Mouse (Mus musculus) urinary bladder, adult 18-20 months (tissue): Measurements from ENCODE around the gene Sema6c.
"Not testable (repeated sequence)": the region's sequence is repeated elsewhere in the genome, so short reads cannot be mapped to it uniquely, and the experiment has no call there.

ENCODE experiments used
- DNase-seq, 2 experiments: peaks; one replicate each; pipeline ENCODE4 v3.0.0; 2022; ENCODE audit warnings: low spot score in 2 of 2, mixed read lengths in 2 of 2

The Sema6c gene

DNA sequence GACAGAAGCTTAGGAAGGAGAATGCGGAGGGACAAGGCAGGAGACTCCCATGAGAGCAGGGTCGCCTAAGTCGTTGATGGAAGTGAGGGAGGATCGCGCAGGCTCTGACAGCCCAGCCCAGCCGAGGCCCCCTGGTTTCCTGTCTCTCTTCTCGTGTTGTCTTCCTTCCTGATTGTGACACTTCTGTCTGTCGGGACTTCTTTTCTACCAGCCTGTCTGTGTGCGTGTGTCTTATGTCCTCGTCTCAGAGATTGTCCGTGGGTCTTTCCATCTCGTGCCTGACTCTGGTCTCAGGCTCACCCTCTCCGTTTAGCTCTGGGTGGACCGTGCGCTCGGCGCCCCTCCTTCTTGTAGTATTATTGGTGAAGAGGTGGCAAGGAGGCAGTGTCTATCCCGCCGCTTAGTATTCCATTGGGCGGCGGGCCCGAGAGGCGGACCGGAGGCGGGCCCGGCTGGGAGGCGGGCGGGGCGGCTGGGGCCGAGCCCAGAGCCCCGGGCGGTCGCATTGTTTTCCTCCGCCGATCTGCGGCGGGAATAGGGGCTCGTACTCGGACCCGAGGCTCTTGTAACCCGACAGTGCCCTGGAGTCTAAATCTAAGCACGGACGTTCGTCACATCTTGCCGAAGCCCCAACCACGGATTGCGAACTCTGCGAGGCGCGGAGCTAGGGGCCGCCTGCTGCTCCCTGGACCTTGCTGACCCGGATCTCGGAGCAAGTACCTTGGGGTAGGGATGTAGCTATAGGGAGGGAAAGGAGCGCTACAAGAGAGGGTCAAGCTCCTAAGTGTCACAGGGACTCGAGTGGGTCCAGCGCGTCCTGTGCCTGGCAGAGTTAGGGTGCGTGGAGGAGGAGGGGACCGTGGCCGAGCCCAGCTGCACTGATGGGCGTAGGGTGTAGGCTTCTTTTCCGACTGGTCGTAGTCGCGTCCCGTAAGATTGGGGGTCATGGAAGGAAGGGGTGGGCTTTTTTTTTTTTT lies at the start of gene Sema6c:
TSS of gene Sema6c (plus strand) at position 471 of the 977 bp plus-strand sequence.
- peak; percentile 81 to 86 for DNase-seq

DNA sequence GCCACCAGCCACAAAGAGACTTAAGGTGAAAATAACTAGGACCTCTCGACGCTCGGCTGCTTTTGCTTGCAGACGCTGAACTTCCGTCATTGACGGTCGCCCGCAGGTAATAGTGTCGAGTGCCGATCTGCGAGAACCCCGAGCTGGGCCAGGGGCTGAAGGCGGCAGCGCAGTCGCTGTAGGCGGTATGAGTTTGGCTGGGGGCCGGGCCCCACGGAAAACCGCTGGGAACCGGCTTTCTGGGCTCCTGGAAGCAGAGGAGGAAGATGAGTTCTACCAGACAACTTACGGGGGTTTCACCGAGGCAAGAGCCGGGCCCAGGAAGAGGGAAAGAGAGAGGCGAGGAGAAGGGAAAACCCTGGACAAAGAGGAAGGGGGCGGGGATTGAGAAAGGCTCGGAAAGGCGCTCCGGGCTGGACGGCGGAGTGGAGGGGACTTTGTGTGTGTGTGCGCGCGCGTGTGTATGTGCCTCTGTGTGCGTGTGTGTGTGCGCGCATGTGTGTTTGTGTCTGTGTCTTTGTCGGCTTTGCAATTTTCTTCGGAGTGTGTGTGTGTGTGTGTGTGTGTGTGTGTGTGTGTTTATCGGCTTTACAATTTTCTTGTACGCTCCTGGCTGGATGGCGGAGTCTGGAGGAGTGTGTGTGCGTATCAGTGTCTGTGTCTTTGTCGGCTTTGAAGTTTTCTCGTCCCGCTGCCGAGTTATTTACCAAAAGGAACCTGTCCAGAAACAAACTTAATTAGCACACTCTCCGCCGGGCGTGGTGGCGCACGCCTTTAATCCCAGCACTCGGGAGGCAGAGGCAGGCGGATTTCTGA lies 49.1 kb upstream of the Sema6c start, which contains the start of gene Vps72:
TSS of gene Vps72 (plus strand) at position 112 of the 816 bp plus-strand sequence.
- DNase-seq: peak; percentile 83 to 93

DNA sequence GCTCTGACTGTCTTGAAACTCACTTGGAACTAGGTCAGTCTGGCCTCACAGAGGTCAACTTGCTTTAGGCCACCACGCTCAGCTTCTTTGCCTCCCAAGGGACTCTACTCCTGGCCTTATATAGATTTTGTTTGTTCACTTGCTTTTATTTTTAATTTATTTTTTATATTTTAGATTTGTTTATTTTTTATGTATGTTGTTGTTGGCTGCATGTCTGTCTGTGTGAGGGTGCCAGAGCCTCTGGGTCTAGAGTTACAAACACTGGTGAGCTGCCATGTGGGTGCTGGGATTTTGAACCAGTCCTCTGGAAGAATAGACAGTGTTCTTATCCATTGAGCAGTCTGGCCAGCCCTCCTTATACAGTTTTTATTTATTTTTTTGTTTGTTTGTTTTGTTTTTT lies 47.5 kb upstream of the Sema6c start:
- DNase-seq: no peak

DNA sequence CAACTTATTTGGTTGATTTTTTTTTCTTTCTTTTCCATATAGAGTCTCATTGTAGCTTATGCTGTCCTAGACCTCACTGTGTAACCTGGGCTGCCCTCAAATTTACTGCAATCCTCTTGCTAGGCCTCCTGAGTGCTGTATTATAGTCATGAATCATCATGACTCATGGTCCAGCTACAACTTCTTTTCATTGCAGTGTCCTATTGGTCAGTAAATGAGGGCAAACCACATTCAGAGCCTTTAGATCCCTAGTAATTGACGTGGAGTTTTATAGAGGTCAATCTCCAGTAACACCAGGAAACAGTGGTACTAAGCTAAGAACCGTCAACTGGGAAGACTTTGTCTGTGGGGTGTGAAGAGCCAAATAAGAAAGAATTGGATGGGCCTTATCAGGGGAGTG lies 42.5 kb upstream of the Sema6c start:
- no peak for DNase-seq

DNA sequence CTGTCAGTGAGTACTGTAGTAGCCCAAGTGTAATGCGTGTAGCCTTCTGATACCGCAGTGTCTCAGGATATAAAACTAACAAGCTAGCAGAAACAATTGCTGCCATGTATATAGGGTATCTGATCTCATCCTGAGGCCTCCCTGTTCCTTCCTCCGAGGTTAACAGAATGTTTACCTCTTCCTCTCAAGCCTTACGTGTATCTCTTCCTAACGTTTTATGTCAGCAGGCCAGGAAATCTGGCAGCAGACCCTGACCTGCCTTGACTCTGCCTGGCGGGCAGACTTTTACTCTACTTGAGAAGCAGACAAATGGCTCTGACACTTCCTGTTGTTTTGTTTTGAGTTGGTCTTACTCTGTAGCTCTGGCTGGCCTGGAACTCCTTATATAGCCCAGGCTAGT lies 38.7 kb upstream of the Sema6c start:
- DNase-seq: no peak

DNA sequence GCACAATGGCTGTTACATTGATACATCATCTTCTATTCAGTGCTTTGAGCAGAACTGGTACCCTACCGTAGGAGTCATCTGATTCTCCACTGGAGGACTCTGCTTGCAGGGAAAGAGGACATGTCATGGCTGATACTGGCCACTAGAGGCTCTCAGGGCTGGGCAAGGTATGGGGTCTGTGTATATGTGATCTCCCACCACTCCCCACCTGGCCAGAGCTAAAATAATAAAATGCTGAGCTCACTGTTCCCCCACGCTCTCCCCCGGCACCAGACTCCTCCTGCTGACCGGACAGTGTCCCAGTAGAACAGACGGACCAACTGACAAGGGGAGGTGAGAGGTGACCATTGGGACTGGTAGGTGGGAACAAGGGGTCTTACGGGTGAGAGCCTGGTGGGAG lies 36.0 kb upstream of the Sema6c start, which contains the start of gene Tmod4:
TSS of gene Tmod4 (plus strand) at position 231 of the 400 bp plus-strand sequence.
- DNase-seq: no peak

DNA sequence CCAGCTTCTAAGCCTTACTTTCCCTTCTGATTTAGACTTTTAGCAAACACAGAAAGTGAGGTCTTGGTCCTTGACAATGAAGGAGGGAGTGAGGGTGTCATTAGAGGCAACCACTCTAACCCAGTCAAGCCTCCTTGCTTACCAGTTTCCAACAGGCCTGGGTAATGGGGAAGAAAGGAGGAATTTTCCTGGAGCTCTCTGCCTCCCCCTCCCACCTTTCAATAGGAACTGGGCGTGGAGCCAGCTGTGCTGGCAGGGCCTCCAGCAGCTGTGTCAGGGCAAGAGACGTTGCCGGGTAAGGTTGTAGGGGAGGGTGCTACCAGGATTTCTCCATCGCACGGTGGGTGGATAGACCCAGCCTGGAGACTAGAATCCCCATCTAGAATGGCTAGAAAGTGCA lies 35.3 kb upstream of the Sema6c start:
- DNase-seq: no peak

DNA sequence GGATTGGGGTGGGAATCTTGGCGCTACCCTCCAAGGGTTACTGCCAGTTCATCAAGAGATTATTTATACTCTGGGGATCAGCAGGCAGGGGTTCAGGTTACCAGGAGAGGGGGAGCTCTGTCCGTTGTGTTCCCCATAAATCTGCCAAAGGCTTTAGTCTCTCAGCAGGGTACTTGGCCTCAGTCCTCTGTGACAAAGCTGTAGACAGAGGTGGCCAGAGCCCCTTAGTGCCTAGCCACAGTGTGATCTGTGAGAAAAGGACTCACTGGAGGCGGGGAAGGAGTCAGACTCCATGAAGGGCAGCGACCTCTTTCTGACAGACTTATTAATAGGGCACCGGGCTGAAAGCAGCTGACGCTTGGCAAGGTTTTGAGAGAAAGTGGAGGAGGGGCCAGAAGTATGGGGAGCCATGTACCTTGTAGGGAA lies 31.0 kb upstream of the Sema6c start:
- no peak for DNase-seq

DNA sequence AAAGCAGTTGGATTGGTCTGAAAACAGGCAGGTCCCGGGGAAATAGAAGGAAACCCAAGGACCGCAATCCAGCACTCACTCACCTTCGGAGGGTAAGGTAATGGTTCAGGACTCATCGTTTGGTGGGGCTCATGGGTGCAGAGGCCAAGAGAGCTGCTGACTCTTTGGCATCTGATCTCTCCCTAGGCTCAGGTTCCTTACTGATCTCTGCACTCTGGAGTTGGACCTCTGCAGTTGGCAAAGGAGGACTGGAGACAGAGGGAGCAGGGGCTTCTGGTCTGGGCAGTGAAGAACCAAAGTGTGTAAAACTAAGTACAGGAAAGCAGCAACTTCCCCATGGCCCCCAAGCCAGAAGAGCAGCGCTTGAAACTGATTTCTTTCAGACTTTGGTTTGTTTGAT lies 30.2 kb upstream of the Sema6c start:
- DNase-seq: no peak

DNA sequence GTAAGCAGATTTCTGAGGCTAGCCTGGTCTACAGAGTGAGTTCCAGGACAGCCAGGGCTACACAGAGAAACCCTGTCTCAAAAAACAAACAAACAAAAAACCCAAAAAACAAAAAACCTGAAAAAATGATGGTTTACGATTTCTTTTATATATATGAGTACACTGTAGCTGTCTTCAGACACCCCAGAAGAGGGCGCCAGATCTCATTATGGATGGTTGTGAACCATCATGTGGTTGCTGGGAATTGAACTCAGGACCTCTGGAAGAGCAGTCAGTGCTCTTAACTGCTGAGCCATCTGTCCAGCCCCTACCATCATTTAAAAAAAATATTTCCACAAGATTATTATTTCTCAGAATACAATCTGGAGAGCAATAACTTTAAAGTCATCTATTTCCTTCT lies 27.9 kb upstream of the Sema6c start:
- not testable (repeated sequence) for DNase-seq

DNA sequence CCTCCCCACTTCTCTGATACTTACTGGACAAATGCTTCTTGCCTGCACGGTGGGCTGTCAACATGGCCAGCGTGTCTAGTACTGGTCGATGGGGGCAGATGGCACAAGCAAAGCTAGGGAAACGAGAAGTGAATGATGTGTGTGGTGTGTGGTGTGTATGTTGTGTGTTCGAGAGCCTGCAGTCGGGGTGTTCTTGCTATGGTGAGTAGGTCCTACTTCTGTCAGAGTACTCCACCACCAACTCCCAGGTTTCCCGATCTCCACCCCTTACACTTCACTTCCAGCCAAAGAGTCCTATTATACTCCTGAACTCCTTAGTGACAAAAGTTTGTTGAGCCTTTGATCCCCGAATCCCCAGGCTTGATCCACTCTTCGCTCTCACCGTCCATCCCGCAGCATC lies 27.1 kb upstream of the Sema6c start:
- DNase-seq: no peak

DNA sequence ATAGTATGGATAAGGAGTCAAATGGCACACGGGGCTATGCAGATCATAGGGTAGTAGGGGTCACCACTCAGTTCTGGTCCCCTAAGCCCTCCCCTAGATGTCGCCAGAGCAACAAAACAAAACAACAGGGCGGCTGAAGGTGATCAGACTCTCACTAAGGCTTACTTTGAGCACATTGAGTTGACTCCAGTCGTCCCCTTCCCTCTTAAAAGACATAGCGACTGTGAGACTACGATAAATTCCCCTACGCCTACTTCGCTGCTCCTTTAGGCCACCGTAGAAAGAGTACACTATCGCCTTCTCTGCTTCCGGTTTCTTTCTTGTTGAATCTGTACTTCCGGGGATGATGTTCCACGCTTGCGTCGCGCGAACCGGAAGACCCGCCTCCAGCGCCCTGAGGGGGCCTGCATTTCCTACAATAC lies 26.6 kb upstream of the Sema6c start, which contains the start of the genes Scnm1 and Lysmd1:
TSS of gene Scnm1 (minus strand) at position 332 of the 422 bp plus-strand sequence.
TSS of gene Lysmd1 (plus strand) at position 409 of the 422 bp plus-strand sequence.
- peak; percentile 52 to 86 for DNase-seq

DNA sequence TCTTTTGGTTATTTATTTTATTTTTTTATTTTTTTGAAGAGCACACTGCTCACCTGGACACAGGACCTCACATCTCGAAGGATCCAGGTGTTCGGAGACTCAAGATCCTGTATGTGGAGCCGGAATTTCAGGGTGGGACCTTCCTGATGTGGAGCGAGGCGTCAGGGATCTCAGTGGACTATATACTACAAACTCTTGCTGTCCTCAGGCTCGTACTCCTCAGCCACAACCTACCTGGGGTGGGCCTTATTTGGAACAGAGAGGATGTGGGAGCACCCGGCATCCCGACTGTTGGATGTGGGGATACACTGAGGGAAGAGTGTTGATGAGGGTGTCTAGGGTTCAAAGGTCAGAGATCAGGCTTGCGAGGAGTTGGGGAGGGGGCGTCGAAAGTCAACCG lies 26.1 kb upstream of the Sema6c start:
- not testable (repeated sequence) for DNase-seq

DNA sequence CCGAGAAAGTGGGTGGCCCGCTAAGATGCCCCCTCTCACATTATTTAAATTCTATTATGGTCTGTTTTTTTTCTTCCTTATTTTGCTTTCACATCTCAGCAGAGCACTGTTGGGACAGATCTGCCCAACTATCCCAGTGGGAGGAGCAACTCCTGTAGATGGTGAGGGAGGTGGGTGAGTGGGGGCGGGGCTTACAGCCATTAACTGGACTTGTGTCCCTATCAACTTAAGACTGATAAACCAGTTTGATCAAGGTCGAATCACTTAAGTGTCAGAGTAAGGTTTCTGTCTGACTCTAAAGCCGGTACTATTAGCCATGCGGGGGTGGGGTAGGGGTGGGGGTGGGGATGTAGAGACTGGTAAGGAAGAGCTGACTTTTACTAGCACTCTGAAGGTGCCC lies 25.2 kb upstream of the Sema6c start:
- peak in 1 of 2 experiments; percentile 53 for DNase-seq

DNA sequence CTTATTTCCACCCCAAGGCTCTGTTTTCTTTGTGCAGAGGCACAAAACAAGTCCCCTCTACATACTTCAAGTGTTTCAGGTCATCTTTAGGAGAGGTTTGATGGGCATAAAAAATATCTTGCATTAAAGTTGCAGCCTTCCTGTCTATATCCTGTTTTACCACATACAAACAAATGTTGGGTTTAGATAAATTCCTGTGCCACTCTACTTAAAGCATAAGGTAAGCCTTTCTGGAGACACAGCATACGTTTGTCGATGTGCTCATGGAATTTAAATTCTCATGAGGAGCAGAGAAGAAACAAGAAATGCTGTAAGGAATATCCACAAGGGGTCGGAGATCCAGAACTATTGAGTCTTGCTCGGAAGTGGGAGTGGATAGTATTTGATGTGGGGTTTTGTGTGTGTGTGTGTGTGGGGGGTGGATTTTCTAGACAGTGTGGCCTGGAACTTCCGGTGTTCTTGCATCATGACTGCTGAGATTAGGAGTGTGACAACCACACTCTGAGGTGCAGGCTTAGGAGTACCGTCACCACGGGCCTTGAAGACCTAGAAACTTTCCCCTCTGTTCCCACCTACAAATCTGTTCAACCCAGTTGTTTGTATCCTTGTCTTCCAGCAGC lies 24.7 kb upstream of the Sema6c start:
- DNase-seq: no peak

DNA sequence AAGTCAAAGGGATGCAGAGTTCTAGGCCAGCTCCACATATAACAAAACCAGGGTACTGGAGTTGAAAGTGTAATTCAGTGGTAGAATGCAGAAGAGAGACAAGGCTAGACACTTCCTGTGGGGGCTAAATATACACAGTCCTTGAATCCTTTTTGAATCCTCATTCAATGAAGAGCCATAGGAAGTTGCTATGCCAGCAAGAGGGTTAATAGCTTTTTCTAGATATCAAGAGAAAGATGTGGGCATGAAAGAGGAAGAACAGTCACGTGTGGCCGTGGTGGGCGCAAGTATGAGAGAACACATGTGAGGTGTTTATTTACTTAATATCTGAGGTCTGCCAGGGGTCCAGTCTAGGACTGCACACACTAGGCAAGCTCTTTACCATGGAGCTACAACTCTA lies 23.9 kb upstream of the Sema6c start:
- DNase-seq: no peak

DNA sequence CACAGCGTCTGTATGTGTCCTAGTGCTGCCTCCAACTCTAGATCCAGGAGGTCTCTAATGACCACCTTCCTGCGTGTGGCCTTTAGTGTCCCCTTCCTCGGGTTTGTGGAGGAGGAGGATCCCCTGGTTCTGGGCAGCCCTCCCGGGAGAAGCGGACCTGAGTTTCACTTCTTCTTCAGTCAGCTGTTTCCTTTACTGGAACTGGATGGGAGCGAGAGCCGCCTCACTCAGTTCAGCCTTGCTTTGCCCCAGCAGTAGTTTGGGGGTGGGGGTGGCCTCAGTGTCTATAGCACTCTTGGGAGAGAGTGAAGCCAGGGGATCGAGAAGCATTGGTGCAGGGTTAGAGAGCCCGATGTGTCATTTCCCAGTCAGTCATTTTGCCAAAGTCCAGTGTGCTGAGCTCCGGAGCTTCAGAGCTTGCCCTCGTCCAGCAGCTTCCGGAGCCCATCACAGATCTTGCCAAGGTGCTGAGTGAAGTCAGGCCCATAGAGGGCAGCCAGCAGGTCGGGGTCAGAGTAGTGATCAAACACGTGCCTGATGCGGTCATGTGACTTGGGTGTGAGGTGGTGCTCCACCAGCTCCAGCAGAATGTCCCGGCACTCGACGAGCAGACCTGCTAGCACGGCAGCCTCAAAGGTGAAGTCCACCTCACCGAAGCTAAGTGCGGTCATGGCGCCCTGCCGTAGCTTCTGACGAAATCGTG lies 20.5 kb upstream of the Sema6c start:
- no peak for DNase-seq

DNA sequence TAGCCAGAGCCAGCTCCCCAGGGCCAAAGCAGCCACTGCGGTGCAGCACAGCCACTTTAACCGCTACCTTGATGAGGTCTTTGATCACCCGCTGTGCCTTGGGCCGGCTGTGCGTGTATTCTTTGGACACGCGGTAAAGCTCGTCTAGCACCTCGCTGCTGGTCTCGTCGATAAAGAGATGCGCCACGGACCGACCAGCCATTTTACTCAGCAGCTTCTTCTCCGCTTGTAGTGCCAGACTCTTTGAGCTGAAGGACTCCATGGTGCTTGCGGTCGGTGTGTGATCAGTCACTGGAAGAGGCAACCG lies 20.0 kb upstream of the Sema6c start:
- no peak for DNase-seq

DNA sequence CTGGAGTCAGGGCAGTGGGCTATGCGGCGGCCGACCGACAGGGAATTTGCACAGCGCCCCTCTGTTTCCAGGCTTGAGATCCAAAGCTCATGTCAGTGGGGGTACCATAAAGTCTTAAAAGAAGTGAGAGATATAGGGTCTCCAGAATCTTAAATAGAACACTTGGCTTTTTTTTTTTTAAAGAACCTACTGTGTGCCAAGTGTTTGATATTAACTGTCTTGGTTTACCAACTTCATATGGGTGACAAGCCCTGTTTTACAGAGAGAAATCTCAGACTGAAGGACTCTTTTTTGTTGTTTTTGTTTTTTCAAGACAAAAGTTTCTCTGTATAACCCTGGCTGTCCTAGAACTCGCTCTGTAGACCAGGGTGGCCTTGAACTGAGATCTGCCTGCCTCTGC lies 19.5 kb upstream of the Sema6c start:
- no peak for DNase-seq

DNA sequence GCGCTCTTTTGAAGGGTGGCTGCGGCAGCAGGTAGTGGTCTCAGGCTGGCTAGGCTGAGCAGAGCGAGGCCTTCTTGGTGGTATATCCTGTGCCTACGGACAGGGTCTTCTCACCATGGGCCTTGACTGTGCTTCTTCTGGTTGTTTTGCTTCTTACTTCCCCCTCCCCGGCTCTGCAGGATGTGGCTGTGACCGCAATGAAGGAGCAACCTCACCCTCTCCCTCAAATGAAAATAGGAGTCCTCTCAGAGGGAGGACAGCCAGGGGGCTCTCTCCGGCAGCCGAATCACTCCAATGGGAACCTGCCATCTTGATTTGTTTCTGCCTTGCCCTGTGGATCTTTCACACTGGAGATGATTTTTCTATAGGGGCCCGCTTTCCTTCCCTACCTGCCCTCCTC lies 18.8 kb upstream of the Sema6c start:
- DNase-seq: no peak

DNA sequence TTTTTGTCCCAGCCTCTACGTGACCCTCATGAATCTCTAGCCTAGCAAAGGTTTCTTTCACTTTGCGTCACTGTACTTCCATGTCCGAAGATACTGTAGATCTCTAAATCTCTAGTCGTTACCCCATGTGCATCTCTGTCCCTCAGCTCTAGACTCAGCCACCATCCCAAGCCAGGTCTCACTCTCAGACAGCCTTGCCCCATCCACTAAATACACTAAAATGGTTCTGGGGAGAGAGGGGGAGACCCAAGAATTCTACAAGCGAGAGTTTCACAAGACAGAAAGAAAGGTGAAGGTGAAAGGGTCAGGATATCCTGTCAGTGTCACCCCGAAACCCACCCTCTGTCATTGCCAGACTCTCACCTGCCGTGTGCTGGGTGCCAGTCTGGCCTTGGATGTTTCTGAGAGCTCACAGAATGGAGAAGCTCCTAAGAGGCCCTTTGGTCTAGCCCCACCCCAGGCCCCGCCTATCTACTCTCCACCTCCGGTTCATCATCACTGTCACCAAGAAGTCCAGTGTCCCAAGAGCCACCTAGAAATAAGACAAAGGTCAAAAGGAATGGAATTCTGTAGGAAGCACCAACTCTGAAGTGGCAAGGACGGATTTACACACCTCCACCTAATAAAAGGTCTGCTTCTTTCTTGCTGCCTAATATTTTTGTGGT lies 18.2 kb upstream of the Sema6c start, which contains the start of gene Tnfaip8l2:
TSS of gene Tnfaip8l2 (minus strand) at position 409 of the 665 bp plus-strand sequence.
- DNase-seq: no peak
